Mouse (Mus musculus) right cerebral cortex, postnatal 4 days (tissue): ENCODE results near the gene AC134908.4.
"Not testable (repeated sequence)": the region's sequence is repeated elsewhere in the genome, so short reads cannot be mapped to it uniquely, and the experiment has no call there.

Experiments
- DNase-seq: peaks from one replicate; pipeline ENCODE4 v3.0.0-alpha.2; 2022

AC134908.4 gene

DNA sequence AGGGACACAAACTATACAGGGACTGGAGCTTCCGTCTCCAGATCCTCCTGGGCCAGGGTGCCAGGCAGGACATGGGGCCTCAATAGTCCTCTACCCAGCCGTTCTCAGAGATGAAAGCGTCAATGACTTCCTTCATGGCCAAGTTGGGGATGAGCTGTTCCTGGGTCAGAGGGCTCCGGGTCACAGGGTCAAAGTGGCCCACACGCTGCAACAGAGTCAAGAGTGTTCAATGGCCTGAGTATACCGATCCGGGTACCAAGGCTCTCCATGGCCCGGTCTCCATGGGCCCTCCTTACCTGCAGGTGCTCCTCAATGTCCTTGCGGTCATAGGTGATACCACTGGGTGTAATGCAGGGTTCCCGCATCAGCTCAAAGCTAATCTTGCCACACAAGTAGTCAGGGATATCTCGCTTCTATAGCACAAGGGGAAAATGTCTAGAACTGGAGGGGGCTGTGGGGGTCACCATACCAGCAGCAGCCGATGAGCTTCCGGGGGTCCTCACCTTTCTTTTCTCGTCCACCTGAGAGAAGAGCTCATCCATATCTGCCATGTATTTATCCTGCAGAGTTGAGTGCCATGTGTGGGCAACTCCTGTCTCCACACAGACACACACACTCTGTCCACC lies 35.5 kb upstream of the AC134908.4 start:
- DNase-seq = no peak

- DNase-seq = no peak
These were observed 34.8 kb upstream of the AC134908.4 start for GRCm38 (mm10) chr17:25830200-25830753.

DNA sequence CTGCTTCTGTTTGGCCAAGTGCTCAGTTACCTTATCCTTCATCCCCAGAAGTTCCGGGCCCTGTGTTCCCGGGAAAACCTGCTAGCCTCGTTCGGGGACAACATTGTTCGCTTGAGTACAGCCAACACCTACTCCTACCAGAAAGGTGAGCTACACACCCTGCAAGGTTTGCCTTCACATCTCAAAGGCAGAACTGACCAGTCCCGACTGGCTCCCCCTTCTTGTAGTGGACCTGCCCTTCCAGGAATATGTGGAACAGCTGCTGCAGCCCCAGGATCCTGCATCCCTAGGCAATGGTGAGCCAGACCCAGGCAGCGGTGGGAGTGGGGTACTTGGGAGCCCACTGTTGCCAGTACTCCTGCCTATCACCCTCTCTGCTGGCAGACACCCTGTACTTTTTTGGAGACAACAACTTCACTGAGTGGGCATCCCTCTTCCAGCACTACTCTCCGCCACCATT lies 34.1 kb upstream of the AC134908.4 start:
- DNase-seq = no peak

- peak; percentile 78 for DNase-seq
These were observed 33.5 kb upstream of the AC134908.4 start, which contains the start of gene Jmjd8 for GRCm38 (mm10) chr17:25828712-25829557. Jmjd8 (plus strand) TSS chr17:25828867.

DNA sequence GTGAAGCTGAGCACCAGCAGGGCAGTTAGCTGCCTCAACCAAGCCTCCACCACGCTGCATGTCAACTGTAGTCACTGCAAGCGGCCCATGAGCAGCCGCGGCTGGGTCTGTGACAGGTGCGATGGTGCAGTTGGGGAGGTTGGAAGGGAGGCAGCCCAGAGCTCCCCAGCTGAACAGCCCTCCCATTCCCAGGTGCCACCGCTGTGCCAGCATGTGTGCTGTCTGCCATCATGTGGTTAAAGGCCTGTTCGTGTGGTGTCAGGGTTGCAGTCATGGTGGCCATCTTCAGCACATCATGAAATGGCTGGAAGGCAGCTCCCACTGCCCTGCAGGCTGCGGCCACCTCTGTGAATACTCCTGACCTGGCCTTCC lies 32.8 kb upstream of the AC134908.4 start:
- no peak for DNase-seq

GRCm38 (mm10) chr17:25827546-25828222 lies 32.2 kb upstream of the AC134908.4 start:
- no peak for DNase-seq

GRCm38 (mm10) chr17:25827011-25827410 lies 31.6 kb upstream of the AC134908.4 start:
- no peak for DNase-seq

- no peak for DNase-seq
These were observed 30.6 kb upstream of the AC134908.4 start for GRCm38 (mm10) chr17:25825984-25826570.

DNA sequence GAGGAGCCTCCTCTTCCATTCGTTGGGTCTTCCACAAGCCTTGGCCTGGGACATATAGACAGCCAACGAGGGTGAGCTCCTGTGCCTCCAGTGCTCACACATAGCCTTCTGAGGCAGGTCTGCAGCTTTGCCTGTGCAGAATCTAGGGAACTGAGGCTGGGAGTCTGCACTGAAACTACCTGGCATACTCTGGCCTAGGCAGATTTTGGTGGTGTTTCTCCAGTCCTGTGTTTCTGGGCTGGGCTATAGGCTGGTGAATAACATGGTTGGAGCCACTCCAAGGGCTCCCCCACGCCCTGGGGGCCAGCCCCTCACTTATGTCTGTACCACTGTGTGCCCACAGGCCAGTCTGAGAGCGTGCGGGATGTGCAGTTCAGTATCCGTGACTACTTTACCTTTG lies 29.9 kb upstream of the AC134908.4 start:
- no peak for DNase-seq

DNA sequence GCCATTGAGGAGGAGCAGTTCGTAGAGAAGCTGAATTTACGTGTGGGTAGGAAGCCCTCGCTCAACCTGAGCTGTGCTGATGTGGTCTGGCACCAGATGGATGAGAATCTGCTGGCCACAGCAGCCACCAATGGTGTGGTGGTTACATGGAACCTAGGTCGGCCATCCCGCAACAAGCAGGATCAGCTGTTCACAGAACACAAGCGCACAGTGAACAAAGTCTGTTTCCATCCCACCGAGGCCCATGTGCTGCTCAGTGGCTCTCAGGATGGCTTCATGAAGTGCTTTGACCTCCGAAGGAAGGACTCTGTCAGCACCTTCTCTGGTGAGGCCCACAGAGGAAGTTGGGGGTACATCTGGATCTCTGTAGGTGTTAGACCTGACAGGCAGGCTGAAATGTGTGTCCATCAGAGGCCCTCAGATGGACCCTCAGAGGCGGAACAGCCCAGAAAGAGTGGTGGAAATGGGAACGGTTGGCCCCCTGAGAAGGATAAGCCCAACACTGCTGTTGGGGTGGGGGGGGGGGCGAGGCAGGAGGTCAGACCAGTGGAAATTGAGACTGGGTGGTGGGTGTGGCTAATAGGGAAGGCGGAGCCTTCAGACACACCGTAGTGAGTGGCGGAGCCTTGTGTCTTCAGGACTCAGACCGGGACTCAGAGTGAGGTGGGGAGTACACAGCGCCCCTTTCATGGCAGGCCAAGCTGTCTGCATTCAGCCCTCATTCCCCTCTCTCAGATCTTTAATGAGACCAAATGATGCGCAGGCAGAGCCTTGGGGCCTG lies 29.1 kb upstream of the AC134908.4 start:
- DNase-seq = no peak

GRCm38 (mm10) chr17:25823452-25823851 lies 28.0 kb upstream of the AC134908.4 start, which contains the start of gene Wdr24:
Wdr24 (plus strand) TSS chr17:25823627.
- peak; percentile 63 for DNase-seq

DNA sequence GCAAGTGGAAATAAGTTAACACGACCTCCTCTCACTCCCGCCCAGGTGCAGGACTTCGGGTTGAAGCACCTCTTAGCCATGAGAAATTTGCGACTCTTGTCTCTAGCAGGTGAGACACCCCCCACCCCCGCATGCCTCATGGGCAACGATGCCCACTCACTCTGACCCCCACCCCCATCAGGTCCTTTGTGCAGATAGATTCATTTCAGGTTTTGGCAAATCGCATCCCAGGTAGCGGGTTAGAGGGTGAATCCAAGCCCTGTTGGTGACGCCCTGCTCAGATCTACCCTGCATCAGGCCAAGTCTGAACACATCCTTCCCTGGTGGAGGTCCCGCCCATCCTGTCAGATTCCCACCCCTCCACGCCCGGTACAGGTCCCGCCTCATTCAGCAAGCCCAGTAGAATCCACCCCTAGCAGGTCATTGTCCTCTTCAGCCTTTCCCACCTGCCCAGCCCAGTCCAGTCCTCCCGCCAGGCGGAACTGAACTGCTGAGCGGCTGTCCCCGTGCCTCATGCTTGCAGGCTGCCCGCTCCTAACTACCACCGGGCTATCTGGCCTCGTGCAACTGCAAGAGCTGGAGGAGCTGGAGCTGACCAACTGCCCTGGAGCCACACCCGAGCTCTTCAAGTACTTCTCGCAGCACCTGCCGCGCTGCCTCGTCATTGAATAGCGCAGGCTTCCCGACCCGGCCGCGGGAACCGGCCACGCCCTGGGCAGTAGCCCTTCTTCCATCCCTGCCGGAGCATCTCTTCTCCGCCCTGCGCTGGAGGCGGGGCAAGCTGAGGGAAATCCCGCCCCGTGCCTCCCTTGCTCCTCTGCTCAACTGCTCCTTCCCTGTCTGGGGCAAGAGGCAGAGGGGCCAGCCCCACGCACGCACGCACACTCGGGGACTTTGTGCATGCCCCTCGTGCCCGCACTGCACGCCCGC lies 23.7 kb upstream of the AC134908.4 start:
- no peak for DNase-seq

- no peak for DNase-seq
These were observed 22.2 kb upstream of the AC134908.4 start for GRCm38 (mm10) chr17:25817662-25818061.

- DNase-seq = peak; percentile 77
These were observed 18.0 kb upstream of the AC134908.4 start for GRCm38 (mm10) chr17:25813471-25813870.

- DNase-seq = no peak
These were observed 15.4 kb upstream of the AC134908.4 start for GRCm38 (mm10) chr17:25810890-25811289.

DNA sequence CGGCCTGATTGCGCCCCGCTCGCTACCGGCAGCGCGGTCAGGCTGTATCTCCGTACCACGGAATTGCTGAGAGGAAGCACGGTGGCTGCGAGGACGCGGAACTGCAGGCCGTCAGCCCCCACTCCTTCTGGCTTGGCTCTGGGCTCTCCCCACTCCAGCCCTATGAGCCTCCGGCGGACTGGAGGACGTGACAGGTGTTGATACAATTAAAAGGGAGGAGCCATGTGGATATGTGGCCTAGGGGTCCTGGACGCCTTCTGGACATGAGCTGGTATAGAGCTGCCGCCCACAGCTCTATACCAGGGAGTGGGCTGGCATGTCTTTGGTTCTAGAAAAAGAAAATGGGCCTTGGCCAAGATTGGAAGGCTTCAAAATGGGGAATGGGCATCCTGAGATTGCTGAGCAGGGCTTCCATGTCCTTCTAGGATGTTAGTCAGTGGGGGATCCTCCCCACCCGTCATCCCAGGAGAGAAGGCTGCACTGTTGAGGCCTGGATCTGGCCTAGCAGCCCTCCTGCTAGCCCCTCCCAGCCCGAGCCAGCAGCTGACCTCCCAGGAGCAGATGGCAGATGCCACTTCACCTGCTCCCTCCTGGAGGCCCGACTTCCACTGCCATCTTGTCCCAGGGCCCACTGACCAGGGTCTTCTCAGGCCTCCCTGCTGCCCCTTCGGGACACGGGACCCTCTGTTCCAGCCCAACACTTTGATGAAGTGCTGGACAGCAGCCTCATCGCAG lies 14.3 kb upstream of the AC134908.4 start:
- no peak for DNase-seq

GRCm38 (mm10) chr17:25808789-25809605 lies 13.5 kb upstream of the AC134908.4 start, which contains the start of gene Fbxl16:
Fbxl16 (plus strand) TSS chr17:25809085.
- peak; percentile 87 for DNase-seq

- DNase-seq = no peak
These were observed 12.6 kb upstream of the AC134908.4 start for GRCm38 (mm10) chr17:25808028-25808427.

DNA sequence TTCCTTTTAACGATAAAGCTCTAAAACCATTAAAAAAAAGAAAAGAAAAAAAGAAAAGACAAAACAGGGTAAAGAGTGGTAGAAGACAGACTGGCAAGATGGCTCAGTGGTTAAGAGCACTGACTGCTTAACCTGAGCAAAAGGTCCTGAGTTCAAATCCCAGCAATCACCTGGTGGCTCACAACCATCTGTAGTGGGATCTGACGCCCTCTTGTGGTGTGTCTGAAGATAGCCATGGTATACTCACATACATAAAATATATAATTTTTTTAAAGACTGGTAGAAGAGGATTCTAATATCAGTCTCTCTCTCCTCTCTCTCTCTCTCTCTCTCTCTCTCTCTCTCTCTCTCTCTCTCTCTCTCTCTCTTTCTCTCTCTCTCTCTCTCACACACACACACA lies 12.0 kb upstream of the AC134908.4 start:
- not testable (repeated sequence) for DNase-seq
